Mouse (Mus musculus) left cerebral cortex, postnatal 14 days (tissue): ENCODE measurements around the gene Mapk14. TPM values are rescaled to one million over a fixed set of nuclear protein-coding genes. Genes with fewer than 3 reads are reported as not detected.
"Not testable (repeated sequence)": the region's sequence is repeated elsewhere in the genome, so short reads cannot be mapped to it uniquely, and the experiment has no call there.

Source experiments
- DNase-seq, 2 experiments: peaks; one replicate each; pipeline ENCODE4 v3.0.0; 2021 to 2022; ENCODE audit warnings: low spot score in 2 of 2, mixed read lengths in 1 of 2
- intact Hi-C: fragments of 180-260 bp; cut with DNase I; formaldehyde crosslinking; loops from one replicate; pipeline ENCODE4 v1.15.1; 2025
- total RNA-seq, 2 experiments: library from RNA; stranded (reverse); gene quantifications; 2 replicates each; pipeline ENCODE4 v1.2.3; 2021

The Mapk14 gene
- total RNA-seq, 2 experiments from 2014 or later, result 71.7 to 81.7 TPM

DNA sequence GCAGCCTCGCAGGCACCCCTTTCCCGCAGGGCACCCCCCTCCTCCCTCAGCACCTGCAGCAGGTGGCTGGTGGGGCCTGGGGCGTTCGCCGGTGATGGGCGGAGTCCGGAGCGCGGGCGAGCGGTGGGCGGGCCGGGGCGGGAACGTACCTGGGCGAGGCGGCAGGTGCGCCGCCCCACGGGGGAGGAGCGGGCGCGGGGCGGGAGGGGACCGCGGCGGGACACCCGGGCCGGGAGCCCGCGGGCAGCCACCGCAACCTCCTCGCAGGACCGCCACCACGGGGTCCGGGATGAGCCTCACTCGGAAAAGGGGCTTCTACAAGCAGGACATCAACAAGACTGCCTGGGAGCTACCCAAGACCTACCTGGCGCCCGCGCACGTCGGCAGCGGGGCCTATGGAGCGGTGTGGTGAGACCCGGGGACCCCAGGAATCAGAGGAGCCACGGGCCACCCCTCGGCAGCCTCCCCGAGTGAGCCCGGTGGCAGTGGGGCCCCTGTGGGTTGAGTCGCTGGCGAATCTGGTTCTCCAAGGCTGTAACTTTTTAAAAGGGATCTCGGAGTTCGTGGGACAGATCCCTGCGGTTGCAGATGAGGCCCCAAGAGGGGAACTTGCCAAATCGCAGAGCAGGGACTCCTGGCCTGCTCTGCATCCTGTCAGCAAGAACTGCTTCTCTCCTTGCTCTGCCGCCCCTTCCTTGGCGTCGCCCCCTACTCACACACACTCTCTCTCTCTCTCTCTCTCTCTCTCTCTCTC lies 78.2 kb downstream of the Mapk14 start, which contains the start of gene Mapk13:
TSS of gene Mapk13 (plus strand) at position 177 of the 754 bp plus-strand sequence.
- intact Hi-C loops, result no loop called here
- DNase-seq, result no peak

DNA sequence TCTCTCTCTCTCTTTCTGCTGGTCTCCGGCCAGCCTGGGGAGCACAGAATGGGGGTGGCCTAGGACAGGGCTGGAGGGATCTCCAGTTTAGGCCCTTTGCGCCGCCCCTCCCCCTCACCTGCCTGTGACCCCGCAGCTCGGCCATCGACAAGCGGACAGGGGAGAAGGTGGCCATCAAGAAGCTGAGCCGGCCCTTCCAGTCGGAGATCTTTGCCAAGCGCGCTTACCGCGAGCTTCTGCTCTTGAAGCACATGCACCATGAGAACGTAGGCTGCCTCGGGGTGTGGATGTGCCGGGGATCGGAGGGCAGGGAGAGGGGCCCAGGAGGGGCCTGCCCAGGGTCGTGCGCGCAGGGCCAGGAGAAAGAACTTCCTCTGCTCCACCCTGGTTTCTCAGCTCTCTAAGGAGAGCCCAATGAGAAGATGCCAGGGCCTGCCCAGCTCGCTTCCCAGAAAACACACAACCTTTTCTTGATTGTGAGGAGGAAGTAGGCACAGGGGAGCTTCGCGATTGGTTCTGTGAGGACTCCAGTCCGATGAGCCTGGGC lies 78.8 kb downstream of the Mapk14 start:
- intact Hi-C loops, result no loop called here
- no peak for DNase-seq

GRCm38 (mm10) chr17:28771289-28771688 lies 80.2 kb downstream of the Mapk14 start:
- DNase-seq, result no peak
- intact Hi-C loops, result no loop called here

DNA sequence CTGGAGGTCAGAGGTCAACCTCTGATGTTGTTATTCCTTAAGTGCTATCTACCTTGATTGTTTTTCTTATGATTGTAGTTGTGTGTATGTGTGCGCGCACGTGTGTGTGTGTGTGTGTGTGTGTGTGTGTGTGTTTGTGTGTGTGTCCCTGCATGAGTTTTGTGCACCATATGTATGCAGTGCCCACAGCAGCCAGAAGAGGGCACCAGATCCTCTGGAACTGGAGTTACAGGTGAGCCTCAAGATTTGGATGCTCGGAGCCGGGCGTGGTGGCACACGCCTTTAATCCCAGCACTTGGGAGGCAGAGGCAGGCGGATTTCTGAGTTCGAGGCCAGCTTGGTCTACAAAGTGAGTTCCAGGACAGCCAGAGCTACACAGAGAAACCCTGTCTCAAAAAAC lies 83.2 kb downstream of the Mapk14 start:
- intact Hi-C loops, DNase-seq: not testable (repeated sequence)

DNA sequence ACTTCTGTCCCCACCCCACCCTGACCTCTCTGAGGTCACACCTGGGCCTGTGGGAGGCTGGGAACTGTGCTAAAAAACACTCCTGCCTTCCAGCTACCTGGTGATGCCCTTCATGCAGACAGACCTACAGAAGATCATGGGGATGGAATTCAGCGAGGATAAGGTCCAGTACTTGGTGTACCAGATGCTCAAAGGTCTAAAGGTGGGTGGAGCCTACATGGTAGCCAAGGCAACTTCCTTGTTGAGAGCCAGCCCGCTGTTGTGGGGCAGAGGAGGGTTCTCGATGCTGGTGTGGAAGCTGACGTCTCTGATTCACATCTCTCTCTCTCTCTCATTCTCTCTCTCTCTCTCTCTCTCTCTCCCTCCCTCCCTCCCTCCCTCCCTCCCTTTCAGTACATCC lies 84.0 kb downstream of the Mapk14 start:
- intact Hi-C loops, result no loop called here
- DNase-seq, result no peak

- DNase-seq, result no peak
- intact Hi-C loops, result no loop called here
Observed at GRCm38 (mm10) chr17:28776817-28777216, 85.7 kb downstream of the Mapk14 start.

DNA sequence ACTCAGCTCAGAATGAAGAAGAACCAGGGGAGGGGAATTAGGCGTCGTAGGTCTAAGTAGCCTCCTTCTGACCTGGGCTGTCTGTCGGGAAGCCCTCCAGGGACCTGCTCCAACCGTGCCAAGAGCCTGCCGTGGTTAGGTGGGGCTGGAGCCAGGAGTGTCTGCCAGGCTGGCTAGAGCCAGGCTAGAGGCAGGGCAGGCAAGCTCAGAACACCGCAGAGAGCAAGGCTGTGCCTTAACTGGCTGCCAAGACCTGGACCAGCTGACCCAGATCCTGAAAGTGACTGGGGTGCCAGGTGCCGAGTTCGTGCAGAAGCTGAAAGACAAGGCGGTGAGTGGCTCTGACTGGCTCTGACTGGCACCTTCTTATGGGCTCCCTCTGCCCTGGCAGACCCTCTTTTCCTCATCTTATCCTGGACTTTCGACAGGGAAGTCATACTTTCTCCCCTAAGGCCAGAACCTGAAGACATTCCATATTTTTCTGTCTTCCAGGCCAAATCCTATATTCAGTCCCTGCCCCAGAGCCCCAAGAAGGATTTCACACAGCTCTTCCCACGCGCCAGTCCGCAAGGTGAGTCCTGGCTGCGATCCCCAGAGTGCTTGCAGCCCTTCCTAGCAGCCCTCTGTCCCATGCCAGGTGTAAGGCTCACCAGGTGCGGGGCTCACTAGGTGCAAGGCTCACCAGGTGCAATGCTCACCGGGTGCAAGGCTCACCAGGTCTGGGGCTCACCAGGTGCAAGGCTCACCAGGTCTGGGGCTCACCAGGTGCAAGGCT lies 86.3 kb downstream of the Mapk14 start:
- DNase-seq, result peak; percentile 15 to 19
- intact Hi-C loops, result no loop called here

DNA sequence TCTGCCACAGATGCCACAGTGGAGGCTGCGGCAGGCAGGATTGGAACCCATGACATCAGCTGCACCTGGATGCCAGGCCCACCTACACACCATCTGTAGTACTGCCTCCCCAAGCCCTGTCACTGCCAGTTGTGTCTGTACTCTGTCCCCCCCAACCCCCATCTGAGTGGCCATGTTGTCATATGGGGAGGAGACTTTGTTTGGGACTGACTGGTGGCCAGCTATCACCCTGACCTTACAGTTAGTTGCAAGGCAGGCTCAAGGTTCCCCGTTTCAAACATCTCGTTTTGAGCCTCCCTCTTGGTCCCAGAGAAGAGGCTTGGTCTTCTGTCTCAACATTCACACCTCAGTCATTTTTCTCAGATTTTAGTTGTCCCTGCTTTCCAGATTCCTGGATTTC lies 88.6 kb downstream of the Mapk14 start:
- intact Hi-C loops, result no loop called here
- DNase-seq, result no peak

DNA sequence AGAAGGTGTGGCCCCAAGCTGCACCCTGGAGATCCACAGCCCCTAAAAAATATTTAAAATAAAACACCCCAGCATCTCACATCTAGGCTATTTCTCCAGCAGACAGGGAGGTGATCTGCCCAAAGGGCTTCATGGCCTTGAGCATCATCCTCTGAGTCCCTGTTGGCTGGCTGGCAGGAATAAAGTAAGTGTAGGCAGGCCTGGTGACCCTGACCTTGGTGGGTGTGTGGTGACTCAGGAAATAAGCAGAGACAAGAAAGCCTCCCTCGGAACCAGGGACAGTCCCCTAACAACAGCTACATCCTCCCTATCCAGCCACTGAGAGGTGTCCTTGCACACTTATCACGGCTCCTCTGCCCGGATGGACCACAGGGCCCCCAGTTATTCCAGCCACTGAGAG lies 89.7 kb downstream of the Mapk14 start:
- intact Hi-C loops, result no loop called here

GRCm38 (mm10) chr17:28781290-28782045 lies 90.3 kb downstream of the Mapk14 start:
- intact Hi-C loops, result no loop called here
- DNase-seq, result no peak

More for the DNA sequence above, 89.7 kb downstream of the Mapk14 start:
- no peak for DNase-seq

DNA sequence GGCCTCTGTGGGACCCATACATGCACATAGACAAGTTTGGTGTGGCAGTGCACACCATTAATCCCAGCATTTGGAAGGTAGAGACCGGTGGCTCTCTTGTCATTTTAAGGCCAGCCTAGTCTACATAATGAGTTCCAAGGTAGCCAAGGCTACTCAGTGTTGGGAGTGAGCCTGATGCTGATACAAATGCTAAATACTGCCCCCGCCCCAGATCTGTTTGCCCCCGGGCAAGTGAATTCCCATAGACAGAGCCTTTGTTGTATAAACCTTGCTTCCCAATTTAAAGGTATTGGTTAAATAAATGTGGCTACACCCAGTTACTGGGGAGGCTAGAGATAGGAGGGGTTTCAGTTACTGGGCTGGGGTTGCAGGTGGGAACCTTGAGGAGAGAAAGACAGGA lies 93.9 kb downstream of the Mapk14 start:
- intact Hi-C loops, result no loop called here
- no peak for DNase-seq

DNA sequence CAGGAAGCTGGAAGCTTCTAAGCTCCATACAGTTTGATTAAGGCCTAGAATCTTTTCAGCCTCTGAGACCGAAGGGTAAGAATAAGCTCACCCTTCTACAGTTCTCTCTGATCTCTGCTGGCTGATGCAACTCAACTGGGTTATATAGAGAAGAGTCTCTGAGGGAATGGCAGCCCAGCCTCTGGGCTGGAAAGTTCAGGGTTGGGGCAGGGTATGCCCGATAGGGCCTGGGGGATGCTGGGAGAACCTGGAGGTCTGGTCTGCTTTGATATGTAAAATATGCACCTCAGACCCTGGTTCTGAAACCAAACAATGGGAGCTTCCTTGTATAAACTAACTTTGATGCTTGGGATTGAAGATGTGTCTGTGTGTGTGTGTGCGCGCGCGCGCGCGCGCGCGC lies 96.4 kb downstream of the Mapk14 start:
- intact Hi-C loops, result no loop called here
- no peak for DNase-seq

DNA sequence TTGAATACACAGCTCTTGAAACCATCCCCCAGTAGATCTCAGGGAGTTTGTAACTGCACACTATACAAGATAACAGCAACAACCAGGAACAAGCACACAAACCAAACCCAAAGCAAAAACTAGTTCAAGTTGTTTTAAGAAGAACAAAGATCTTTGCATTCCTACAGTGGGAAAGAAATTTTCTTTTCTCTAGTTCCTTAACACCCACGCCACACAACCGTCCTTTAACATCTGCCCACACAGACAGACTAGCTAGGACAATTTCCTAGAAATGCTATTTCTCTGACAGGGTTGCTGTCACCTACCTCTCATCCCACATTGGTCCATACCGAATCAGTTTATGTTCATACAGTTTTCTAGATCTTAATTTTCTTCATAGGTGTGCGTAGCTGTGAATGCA lies 105.9 kb downstream of the Mapk14 start:
- intact Hi-C loops, result no loop called here
- DNase-seq, result no peak

Other genes starting within 250 kb of the Mapk14 start
- 10 to 100 TPM; 29.0 to 52.6 TPM for gene Fkbp5, start 173.8 kb upstream of the Mapk14 start, total RNA-seq
- not detected for gene Armc12, start 160.5 kb upstream of the Mapk14 start, total RNA-seq
- not detected for gene Clpsl2, start 141.9 kb upstream of the Mapk14 start, total RNA-seq
- gene Clps, start 130.6 kb upstream of the Mapk14 start, total RNA-seq, result not detected
- 1 to 10 TPM; 2.9 to 4.1 TPM for gene Lhfpl5, start 115.7 kb upstream of the Mapk14 start, total RNA-seq
- gene Srpk1, start 68.6 kb upstream of the Mapk14 start, total RNA-seq, result 100 to 1,000 TPM; 109 to 110 TPM
- gene Slc26a8, start 1.1 kb upstream of the Mapk14 start, total RNA-seq, result 1 to 10 TPM; 7.6 to 10.0 TPM
- gene AC170998.1, start 34.8 kb downstream of the Mapk14 start, total RNA-seq, result 1 to 10 TPM; 1.4 to 2.7 TPM
- gene Mapk13, start 78.0 kb downstream of the Mapk14 start, total RNA-seq, result 1 to 10 TPM; 1.0 to 1.6 TPM
- 10 to 100 TPM; 43.4 to 49.6 TPM for gene Brpf3, start 109.8 kb downstream of the Mapk14 start, total RNA-seq
- gene Pnpla1, start 167.1 kb downstream of the Mapk14 start, total RNA-seq, result under 1 TPM; 0.44 to 0.49 TPM
- 10 to 100 TPM in 1 of 2 experiments, 1 to 10 TPM in 1; 8.3 to 12.4 TPM for gene 4930539E08Rik, start 224.0 kb downstream of the Mapk14 start, total RNA-seq